Mouse (Mus musculus) stomach, postnatal 0 days (tissue): ENCODE data around the gene Adam10. TPM values are rescaled to one million over a fixed set of nuclear protein-coding genes. Genes with fewer than 3 reads are reported as not detected.
A peak's percentile ranks its signal among the peaks of the same experiment; 100 is the strongest.

Experiments
- ATAC-seq: fragments of 200-750 bp; cut with Nextera tagmentation; 2 replicates; pipeline ENCODE4 v1.8.0; 2017; ENCODE audit not compliant: low FRiP score, low TSS enrichment
- DNase-seq: peaks from one replicate; pipeline ENCODE4 v3.0.0-alpha.2; 2016; ENCODE audit warnings: low spot score
- H3K27ac ChIP-seq: fragments of 300-500 bp; sonication (generic); replicated peaks from 2 replicates; pipeline ENCODE4 v1.5.1; 2014; ENCODE audit warnings: mild to moderate bottlenecking, control low read depth
- H3K27me3 ChIP-seq: fragments of 300-500 bp; sonication (generic); 2 replicates; pipeline ENCODE4 v1.6.1; 2014; ENCODE audit warnings: low read length; ENCODE audit not compliant: control insufficient read depth, insufficient read depth
- H3K36me3 ChIP-seq: fragments of 300-500 bp; sonication (generic); 2 replicates; pipeline ENCODE4 v1.6.1; 2014; ENCODE audit warnings: low read length, mixed read lengths; ENCODE audit not compliant: control insufficient read depth, insufficient read depth
- H3K4me1 ChIP-seq: fragments of 300-500 bp; sonication (generic); replicated peaks from 2 replicates; pipeline ENCODE4 v1.6.1; 2014; ENCODE audit warnings: antibody characterized with exemption; ENCODE audit not compliant: control insufficient read depth, insufficient read depth
- H3K4me2 ChIP-seq: fragments of 300-500 bp; sonication (generic); replicated peaks from 2 replicates; pipeline ENCODE4 v1.6.1; 2014; ENCODE audit warnings: low read depth, mild to moderate bottlenecking, control low read depth, moderate library complexity
- H3K4me3 ChIP-seq: fragments of 300-500 bp; sonication (generic); 2 replicates; pipeline ENCODE4 v1.5.1; 2014; ENCODE audit warnings: low read depth, low read length, control low read depth
- H3K9ac ChIP-seq: fragments of 300-500 bp; sonication (generic); 2 replicates; pipeline ENCODE4 v1.6.1; 2014; ENCODE audit warnings: mild to moderate bottlenecking, low read length, control low read depth, mixed read lengths
- H3K9me3 ChIP-seq: fragments of 300-500 bp; sonication (generic); 2 replicates; pipeline ENCODE4 v1.6.1; 2016; ENCODE audit warnings: low read length; ENCODE audit not compliant: control insufficient read depth
- CTCF ChIP-seq: IDR thresholded peaks from 2 replicates; pipeline ENCODE4 v1.5.1; 2016; ENCODE audit warnings: antibody characterized with exemption, low read depth, mild to moderate bottlenecking, moderate library complexity
- EP300 ChIP-seq: optimal IDR thresholded peaks from 2 replicates; pipeline ENCODE3; 2016; ENCODE audit warnings: antibody characterized with exemption
- whole genome bisulfite sequencing: fragments of 180-500 bp; shearing (Covaris S2); extraction: QIAGEN DNeasy Blood & Tissue Kit; methylation state at CpG from one replicate; pipeline ENCODE4 v1.1.7; 2014; 5-methylcytosine and 5-hydroxymethylcytosine counted together
- microRNA-seq: library from miRNA; unstranded; fragments of <30 nt; microRNA quantifications from one replicate; pipeline ENCODE4, GENCODE M21; 2016
- polyA plus RNA-seq: library from polyadenylated mRNA; unstranded; fragments of >200 nt; fragmentation: Nextera tagmentation; extraction: Ambion mirVana; gene quantifications from 2 replicates; pipeline ENCODE4 v1.2.1, GENCODE M21; 2015

Gene Adam10
- polyA plus RNA-seq, 1 experiment from 2014 or later = 48.2 TPM

DNA sequence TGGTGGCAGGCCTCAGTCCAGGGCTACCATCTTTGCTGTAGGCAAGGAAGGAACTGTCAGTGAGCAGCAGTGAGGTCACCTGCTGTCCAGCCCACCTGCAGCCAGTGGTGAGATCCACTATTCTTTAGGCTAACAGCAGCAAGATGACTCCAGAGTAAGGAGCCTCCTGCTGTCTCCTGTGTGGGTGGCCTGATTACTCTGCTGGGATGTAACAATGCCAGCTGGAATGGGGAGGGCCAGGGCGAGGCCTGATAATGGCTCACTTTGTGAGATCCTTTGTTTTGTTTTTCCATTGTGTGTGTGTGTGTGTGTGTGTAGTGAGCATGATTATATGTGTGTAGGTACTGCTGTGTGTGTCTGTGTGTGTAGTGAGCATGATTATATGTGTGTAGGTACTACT lies 138.6 kb downstream of the Adam10 start:
- ATAC-seq = no peak
- H3K9me3 ChIP-seq = no peaks in the 10 kb centered on the region
- no peaks in the 10 kb centered on the region for H3K36me3 ChIP-seq
- no peaks in the 10 kb centered on the region for H3K27me3 ChIP-seq
- H3K9ac ChIP-seq = no peak overlapping the region
- no peak overlapping the region for H3K4me3 ChIP-seq
- DNase-seq = peak; percentile 35
- H3K27ac ChIP-seq = no peak overlapping the region
- TF ChIP-seq EP300 (no peak), CTCF (no peak)
- H3K4me2 ChIP-seq = no peak overlapping the region
- H3K4me1 ChIP-seq = no peaks in the 10 kb centered on the region
- 60% methylated on average over 1 of the region's 1 CpGs for WGBS

DNA sequence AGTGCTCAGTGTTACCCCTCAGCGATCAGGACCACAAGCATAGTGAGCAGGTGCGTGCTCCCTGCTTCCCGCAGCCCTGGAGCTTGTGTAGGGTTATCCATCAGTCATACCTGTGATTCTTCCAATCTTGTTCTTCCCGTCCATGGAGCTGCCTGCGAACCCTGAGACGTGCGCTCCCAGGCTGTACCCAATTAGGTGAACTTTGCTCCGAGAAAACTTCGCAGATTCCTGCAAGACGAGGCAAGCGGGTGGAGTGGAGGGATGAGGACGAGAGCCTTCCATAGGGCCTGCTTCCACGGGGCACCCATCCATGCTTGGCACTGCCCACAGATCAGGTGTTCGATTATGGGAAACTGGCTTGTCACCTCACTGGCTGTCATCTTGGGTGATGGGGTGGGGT lies 139.9 kb downstream of the Adam10 start:
- H3K4me3 ChIP-seq = no peak overlapping the region
- no peak overlapping the region for H3K9ac ChIP-seq
- no peak overlapping the region for H3K27ac ChIP-seq
- ATAC-seq (no peak), DNase-seq (no peak)
- WGBS = 66% methylated on average over 14 of the region's 14 CpGs
- H3K36me3 ChIP-seq = no peaks in the 10 kb centered on the region
- H3K27me3 ChIP-seq = no peaks in the 10 kb centered on the region
- no peaks in the 10 kb centered on the region for H3K9me3 ChIP-seq
- TF ChIP-seq EP300 (no peak), CTCF (no peak)
- no peak overlapping the region for H3K4me2 ChIP-seq
- H3K4me1 ChIP-seq = no peaks in the 10 kb centered on the region

DNA sequence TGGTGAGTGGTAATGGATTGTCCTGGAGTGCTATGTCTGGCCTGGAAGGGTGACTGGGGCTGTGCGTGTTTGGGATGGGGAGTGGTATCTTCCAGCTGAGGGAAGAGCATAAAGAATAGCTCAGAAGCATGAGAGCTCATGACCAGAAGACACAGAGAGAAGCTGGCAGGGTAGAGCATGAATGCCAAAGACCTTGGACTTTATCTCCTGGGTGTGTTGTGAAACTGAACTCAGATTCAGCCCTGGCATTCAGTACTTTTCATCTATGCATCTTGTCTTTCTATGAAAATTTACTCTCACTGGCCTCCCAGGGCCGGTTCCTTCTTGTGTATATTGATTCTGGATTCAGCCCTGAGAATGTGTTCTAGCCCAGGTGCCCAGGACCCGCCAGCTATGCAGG lies 145.3 kb downstream of the Adam10 start:
- Histone ChIP-seq H3K4me1 (no peaks in the 10 kb centered on the region), H3K27ac (no peak overlapping the region), H3K9me3 (no peaks in the 10 kb centered on the region), H3K27me3 (no peaks in the 10 kb centered on the region), H3K9ac (no peak overlapping the region), H3K36me3 (no peaks in the 10 kb centered on the region), H3K4me2 (no peak overlapping the region), H3K4me3 (no peak overlapping the region)
- WGBS = 80% methylated on average over 3 of the region's 3 CpGs
- TF ChIP-seq CTCF = no peak
- TF ChIP-seq EP300 = no peak
- DNase-seq = no peak
- ATAC-seq = no peak

DNA sequence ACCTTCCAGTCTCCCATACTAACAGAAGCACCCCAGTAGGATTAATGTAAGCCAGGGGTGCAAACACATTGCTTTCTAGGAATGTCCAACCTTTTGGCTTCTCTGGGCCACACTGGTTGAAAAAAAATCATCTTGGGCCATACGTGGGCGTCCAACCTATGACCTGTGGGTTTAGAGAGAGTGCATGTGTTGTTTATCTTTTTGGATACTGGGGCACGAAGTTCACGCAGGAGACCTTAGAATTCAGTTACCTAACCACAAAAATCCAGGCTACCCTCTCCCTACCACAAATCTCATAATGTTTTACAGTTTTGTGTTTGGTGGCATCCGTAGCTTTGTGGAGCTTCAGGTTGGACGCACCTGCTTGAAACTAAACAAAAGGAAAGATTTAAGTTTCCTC lies 149.1 kb downstream of the Adam10 start:
- H3K4me1 ChIP-seq = no peaks in the 10 kb centered on the region
- TF ChIP-seq EP300 (no peak), CTCF (no peak)

More for the DNA sequence above, 149.1 kb downstream of the Adam10 start:
- Histone ChIP-seq H3K4me2 (no peak overlapping the region), H3K9me3 (no peaks in the 10 kb centered on the region), H3K9ac (no peak overlapping the region), H3K4me3 (no peak overlapping the region), H3K27ac (no peak overlapping the region), H3K36me3 (no peaks in the 10 kb centered on the region), H3K27me3 (no peaks in the 10 kb centered on the region)
- ATAC-seq (no peak), DNase-seq (no peak)
- WGBS = 68% methylated on average over 6 of the region's 6 CpGs

Small RNAs within 50 kb of the gene (microRNA-seq; reads per million reads assigned to microRNA genes)
- not detected for gene Gm25149

Other genes with a start within 250 kb of the Adam10 start
- 11.2 and 12.7 TPM in 2 replicates for gene Rnf111, start 175.3 kb upstream of the Adam10 start, polyA plus RNA-seq
- gene Sltm, start 136.2 kb upstream of the Adam10 start, polyA plus RNA-seq = 22.0 and 22.5 TPM in 2 replicates
- gene Gm10642, start 22.7 kb upstream of the Adam10 start, polyA plus RNA-seq = 2.0 and 2.6 TPM in 2 replicates
- 11.8 and 12.5 TPM in 2 replicates for gene Mindy2, start 21.8 kb upstream of the Adam10 start, polyA plus RNA-seq